Mouse (Mus musculus) limb, embryonic 15.5 days (tissue): ENCODE results near the gene Rap1a. TPM values are rescaled to one million over a fixed set of nuclear protein-coding genes. Genes with fewer than 3 reads are reported as not detected.

Experiments used
- ATAC-seq: fragments of 200-750 bp; cut with Nextera tagmentation; 2 replicates; pipeline ENCODE4 v1.8.0; 2017; ENCODE audit warnings: low read depth, moderate TSS enrichment; ENCODE audit not compliant: insufficient number of reproducible peaks, low FRiP score, low TSS enrichment
- H3K27ac ChIP-seq: fragments of 300-500 bp; sonication (generic); 2 replicates; pipeline ENCODE4 v1.5.1; 2015; ENCODE audit warnings: moderate library complexity, mild to moderate bottlenecking, inconsistent platforms
- H3K27me3 ChIP-seq: fragments of 300-500 bp; sonication (generic); 2 replicates; pipeline ENCODE4 v1.6.1; 2015; ENCODE audit warnings: inconsistent platforms
- H3K36me3 ChIP-seq: fragments of 300-500 bp; sonication (generic); 2 replicates; pipeline ENCODE4 v1.6.1; 2015; ENCODE audit warnings: inconsistent platforms
- H3K4me1 ChIP-seq: fragments of 300-500 bp; sonication (generic); 2 replicates; pipeline ENCODE4 v1.6.1; 2015; ENCODE audit warnings: inconsistent platforms
- H3K4me2 ChIP-seq: fragments of 300-500 bp; sonication (generic); 2 replicates; pipeline ENCODE4 v1.6.1; 2015; ENCODE audit warnings: mild to moderate bottlenecking, inconsistent platforms
- H3K4me3 ChIP-seq: fragments of 300-500 bp; sonication (generic); 2 replicates; pipeline ENCODE4 v1.5.1; 2015; ENCODE audit warnings: mild to moderate bottlenecking, inconsistent platforms
- H3K9ac ChIP-seq: fragments of 300-500 bp; sonication (generic); 2 replicates; pipeline ENCODE4 v1.6.1; 2015; ENCODE audit warnings: inconsistent platforms
- H3K9me3 ChIP-seq: fragments of 300-500 bp; sonication (generic); 2 replicates; pipeline ENCODE4 v1.6.1; 2016; ENCODE audit warnings: inconsistent platforms
- WGBS: fragments of 180-500 bp; shearing (Covaris S2); methylation state at CpG from one replicate; pipeline ENCODE4 v1.1.7; 2015; 5-methylcytosine and 5-hydroxymethylcytosine counted together
- polyA plus RNA-seq: library from polyadenylated mRNA; unstranded; fragments of >200 nt; fragmentation: Nextera tagmentation; extraction: Ambion mirVana; gene quantifications from 2 replicates; pipeline ENCODE4 v1.2.1, GENCODE M21; 2015

Gene Rap1a
- polyA plus RNA-seq, 1 experiment from 2014 or later = 106 TPM

DNA sequence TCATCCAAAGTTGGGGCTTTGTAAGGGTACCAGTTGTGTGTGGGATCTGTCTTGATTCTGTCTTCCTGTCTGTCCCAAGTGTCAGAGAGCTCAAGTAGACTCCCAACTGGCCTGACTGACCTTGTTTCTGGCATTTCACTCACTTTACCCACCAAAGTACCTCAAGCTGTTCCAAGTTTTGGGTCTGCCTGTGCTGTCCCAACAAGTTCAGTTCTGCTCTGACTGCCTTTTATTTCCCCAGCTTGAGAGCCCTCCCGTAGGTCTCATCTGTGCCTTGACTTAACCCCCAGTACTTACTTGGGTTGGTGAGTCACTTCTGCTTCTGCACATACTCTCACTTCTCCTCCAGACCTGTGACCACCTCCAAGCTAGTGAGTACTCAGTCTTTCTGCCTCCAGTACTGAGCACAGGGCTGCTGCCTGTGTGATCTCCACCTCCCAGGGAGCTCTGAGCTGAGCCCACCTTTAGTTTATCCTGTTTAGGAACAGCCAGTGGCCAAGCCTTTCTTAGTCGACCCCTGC, 79.4 kb downstream of the Rap1a start:
- Histone ChIP-seq H3K9me3 (no peaks in the 10 kb centered on the region), H3K4me2 (no peak overlapping the region), H3K4me1 (peaks cover 10% of the 10 kb centered on the region), H3K4me3 (no peak overlapping the region), H3K27ac (no peak overlapping the region), H3K27me3 (no peaks in the 10 kb centered on the region), H3K9ac (no peak overlapping the region), H3K36me3 (0 out of 2 replicates have a peak, but pooled peaks cover 5% of the 10 kb centered on the region)
- ATAC-seq = no peak
- WGBS = 75% methylated on average over 2 of the region's 2 CpGs

DNA sequence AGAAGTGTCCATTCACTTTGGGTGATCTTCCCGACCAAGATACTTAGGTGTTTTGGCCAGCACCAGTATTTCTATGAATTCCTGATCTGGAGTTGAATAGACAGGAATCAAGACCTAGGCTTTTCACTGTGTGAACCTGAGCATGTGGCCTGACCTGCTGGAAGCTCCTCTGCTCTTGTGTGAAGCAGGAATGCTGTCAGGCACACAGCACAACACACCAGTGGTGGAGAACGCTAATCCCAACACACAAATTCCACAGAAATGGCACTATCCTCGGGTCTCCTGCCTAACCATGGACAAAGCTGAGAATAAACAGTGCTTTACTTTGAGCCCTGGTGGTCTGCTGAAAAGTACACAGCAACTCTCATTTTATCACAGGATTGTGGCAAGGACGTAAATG, 80.6 kb downstream of the Rap1a start:
- H3K27me3 ChIP-seq = no peaks in the 10 kb centered on the region
- H3K4me2 ChIP-seq = no peak overlapping the region
- peaks cover 10% of the 10 kb centered on the region for H3K4me1 ChIP-seq
- H3K27ac ChIP-seq = no peak overlapping the region
- H3K4me3 ChIP-seq = no peak overlapping the region
- WGBS = 74% methylated on average over 4 of the region's 4 CpGs
- no peaks in the 10 kb centered on the region for H3K9me3 ChIP-seq
- H3K9ac ChIP-seq = no peak overlapping the region
- 0 out of 2 replicates have a peak, but pooled peaks cover 5% of the 10 kb centered on the region for H3K36me3 ChIP-seq
- no peak for ATAC-seq

DNA sequence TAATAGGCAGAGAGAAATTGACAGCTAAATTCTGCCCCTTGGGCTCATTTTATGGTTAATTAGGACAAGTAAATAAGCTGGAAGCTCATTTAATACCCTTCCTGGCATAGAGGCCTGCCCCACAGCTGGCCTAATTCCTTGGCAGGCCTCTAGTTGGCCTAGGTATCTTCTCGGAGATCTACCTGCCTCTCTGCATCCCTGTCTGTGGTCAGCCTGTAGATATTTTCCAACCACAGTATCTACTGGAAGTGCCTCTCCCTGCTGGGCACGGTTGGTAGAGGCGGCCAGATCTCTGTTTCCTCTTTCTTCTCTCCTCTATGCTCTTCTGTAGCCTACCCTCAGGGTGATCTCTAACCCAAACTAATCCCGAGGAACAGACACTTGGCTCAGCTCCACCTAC, 81.2 kb downstream of the Rap1a start:
- ATAC-seq = no peak
- WGBS = 62% methylated on average over 4 of the region's 4 CpGs
- Histone ChIP-seq H3K4me2 (no peak overlapping the region), H3K9ac (no peak overlapping the region), H3K4me3 (no peak overlapping the region), H3K36me3 (0 out of 2 replicates have a peak, but pooled peaks cover 5% of the 10 kb centered on the region), H3K9me3 (no peaks in the 10 kb centered on the region), H3K27ac (no peak overlapping the region), H3K27me3 (no peaks in the 10 kb centered on the region), H3K4me1 (peaks cover 10% of the 10 kb centered on the region)

DNA sequence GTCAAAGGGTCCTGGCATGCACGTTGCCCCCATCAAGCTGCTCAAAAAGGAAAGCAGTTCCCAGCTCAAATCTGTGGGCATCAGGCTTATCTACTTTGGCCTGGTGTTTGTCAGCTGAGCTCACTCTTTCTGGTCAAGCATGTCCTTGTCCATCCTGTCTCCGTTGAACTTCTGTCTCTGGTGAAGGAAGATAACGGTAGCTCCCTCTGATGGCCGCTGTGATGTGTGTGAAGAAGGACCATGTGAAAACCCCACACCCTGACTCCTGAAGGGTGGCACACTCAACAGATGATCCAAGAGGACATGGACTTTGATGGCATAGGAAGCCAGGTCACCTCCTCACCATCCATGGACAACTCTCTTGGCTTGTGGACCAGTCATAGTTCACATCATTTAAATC, 82.4 kb downstream of the Rap1a start:
- 51% methylated on average over 4 of the region's 4 CpGs for WGBS
- Histone ChIP-seq H3K4me2 (no peak overlapping the region), H3K9me3 (no peaks in the 10 kb centered on the region), H3K9ac (no peak overlapping the region), H3K4me3 (no peak overlapping the region), H3K36me3 (no peaks in the 10 kb centered on the region), H3K4me1 (peaks cover 18% of the 10 kb centered on the region), H3K27ac (no peak overlapping the region), H3K27me3 (no peaks in the 10 kb centered on the region)
- ATAC-seq = no peak

DNA sequence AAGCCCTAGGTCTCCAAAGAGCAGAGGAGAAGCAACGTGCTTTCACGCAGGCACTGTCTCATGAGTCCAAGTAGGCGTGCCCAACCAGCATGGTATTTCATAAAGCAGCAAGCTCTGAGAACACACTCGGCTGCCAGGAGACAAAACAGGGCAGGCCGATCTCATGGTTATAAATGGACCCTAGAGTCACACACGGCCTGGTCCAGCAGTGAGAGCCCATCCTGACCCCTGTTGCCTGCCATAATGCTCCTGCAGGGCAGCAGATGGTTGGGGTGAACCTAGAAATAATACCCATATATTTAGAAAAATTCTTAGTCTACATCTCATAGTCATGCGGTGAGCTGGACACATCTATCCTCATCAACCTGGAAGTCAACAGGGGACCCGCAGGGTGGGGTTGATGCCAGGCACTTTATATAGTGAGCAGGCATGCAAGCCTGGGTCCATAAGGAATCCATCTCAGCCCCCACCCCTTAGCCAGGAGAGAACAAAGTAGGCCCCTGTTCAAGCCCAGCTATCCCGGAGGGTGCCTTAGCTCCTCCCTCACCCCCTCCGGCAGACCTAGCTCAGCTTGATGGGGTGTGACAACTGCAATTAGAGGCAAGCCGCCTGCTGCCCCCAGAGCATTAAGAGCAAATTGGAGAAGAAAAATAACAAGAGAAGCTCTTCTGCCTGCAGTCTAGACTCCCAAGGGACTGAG, 83.1 kb downstream of the Rap1a start:
- H3K36me3 ChIP-seq = no peaks in the 10 kb centered on the region
- peaks cover 20% of the 10 kb centered on the region for H3K4me1 ChIP-seq
- no peak overlapping the region for H3K4me2 ChIP-seq
- ATAC-seq = no peak
- no peak overlapping the region for H3K27ac ChIP-seq
- no peak overlapping the region for H3K4me3 ChIP-seq
- H3K9ac ChIP-seq = no peak overlapping the region
- no peaks in the 10 kb centered on the region for H3K9me3 ChIP-seq
- H3K27me3 ChIP-seq = no peaks in the 10 kb centered on the region
- 47% methylated on average over 11 of the region's 11 CpGs for WGBS

DNA sequence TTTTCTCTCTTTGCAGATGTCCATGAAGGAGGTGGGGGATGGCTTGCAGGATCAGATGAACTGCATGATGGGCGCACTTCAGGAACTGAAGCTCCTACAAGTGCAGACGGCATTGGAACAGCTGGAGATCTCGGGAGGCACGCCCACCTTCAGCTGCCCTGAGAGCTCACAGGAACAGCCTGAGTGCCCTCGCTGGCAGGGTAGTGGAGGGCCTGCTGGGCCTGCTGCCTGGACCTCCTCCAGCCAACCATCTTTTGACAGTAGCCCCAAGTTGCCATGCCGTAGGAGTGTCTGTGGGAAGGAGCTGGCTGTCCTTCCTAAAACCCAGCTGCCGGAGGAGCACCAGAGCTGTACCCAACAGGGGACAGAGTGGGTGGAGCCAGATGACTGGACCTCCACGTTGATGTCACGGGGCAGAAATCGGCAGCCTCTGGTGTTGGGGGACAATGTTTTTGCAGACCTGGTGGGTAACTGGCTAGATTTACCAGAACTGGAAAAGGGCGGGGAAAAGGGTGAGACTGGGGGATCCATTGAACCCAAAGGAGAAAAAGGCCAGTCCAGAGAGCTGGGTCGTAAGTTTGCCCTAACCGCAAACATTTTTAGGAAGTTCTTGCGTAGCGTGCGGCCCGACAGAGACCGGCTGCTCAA, 84.7 kb downstream of the Rap1a start:
- Histone ChIP-seq H3K27me3 (no peaks in the 10 kb centered on the region), H3K9me3 (no peaks in the 10 kb centered on the region), H3K4me1 (peaks cover 25% of the 10 kb centered on the region), H3K4me2 (no peak overlapping the region), H3K36me3 (no peaks in the 10 kb centered on the region), H3K9ac (no peak overlapping the region), H3K27ac (no peak overlapping the region), H3K4me3 (no peak overlapping the region)
- 0 out of 2 replicates have a peak, but pooled peaks have one; percentile 8 for ATAC-seq
- WGBS = 64% methylated on average over 18 of the region's 18 CpGs

DNA sequence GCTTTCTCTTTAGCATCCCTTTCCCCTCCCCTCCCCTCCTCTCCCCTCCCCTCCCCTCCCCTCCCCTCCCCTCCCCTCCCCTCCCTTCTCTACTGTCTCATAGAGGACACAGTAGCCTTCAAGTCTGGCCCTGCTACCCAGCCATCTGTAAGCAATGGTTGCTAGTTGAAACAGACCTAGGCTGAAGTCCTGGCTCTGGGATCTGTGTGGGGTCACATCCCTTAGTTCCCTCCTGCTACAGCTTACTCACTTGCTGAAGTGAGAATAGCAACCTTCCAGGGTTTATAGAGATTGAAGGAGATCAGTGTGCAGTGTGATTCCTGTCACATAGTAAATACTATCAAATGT, 86.3 kb downstream of the Rap1a start:
- no peak overlapping the region for H3K27ac ChIP-seq
- no peak overlapping the region for H3K9ac ChIP-seq
- H3K4me2 ChIP-seq = no peak overlapping the region
- peaks cover 29% of the 10 kb centered on the region for H3K4me1 ChIP-seq
- ATAC-seq = no peak
- no peaks in the 10 kb centered on the region for H3K9me3 ChIP-seq
- H3K4me3 ChIP-seq = no peak overlapping the region
- H3K36me3 ChIP-seq = no peaks in the 10 kb centered on the region
- no peaks in the 10 kb centered on the region for H3K27me3 ChIP-seq

DNA sequence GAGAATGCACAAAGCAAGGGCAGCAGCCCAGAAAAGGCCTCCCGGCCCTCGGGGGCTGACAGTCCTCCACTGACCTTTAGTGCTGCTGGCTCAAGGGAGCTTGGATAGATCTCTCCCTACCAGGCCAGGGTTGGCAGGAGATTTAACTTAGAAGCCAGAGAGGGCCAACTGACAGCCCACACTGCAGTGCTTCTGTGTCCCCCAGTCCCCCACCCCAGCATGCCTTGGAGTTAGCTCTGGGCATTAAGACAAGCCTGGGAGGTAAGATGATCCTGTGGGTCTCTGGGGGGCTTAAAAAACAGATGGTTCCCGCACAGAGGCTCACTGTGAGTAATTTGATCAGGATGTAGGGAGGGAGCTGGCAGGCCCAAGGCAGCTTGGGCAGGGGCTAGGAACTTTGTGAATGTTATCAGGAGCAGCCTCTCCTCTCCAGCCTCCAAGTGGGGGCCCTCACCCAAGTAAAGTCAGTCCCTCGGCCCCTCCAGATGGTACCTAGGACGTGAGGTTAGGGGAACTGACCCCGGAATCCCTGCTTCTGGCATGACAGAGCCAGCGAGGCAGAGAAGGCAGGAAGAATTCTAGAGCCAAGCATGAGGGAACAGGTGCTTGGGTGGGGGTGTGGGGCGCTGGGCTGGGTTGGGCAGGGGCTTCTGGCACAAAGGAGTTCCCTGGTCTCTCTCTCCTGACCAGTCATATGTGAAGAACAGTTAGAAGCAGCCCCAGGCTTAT, 86.9 kb downstream of the Rap1a start:
- Histone ChIP-seq H3K4me3 (no peak overlapping the region), H3K36me3 (no peaks in the 10 kb centered on the region), H3K9me3 (no peaks in the 10 kb centered on the region), H3K27me3 (no peaks in the 10 kb centered on the region), H3K27ac (peak overlapping the region; percentile 65), H3K4me1 (peaks cover 29% of the 10 kb centered on the region), H3K9ac (no peak overlapping the region), H3K4me2 (no peak overlapping the region)
- 25% methylated on average over 8 of the region's 8 CpGs for WGBS
- peak; percentile 71 for ATAC-seq

DNA sequence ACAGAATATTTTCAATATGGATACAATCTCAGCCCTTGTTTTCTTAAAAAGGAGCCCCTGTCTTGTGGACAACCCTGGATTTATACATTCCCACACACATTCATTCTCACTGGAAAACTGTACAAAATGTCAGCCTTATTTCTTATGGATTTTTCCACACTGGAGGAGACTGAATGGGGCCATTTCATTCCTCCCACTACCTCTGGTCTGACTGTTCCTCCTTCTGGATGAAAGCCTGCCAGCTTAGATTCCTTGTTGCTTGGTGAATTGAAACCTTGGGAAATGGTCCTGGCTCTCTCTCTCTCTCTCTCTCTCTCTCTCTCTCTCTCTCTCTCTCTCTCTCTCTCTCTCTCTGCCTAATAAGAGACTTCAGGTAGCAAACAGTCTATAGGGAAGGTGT, 88.3 kb downstream of the Rap1a start:
- Histone ChIP-seq H3K27ac (no peak overlapping the region), H3K36me3 (no peaks in the 10 kb centered on the region), H3K4me3 (no peak overlapping the region), H3K9ac (no peak overlapping the region), H3K4me2 (no peak overlapping the region), H3K9me3 (no peaks in the 10 kb centered on the region), H3K4me1 (peaks cover 20% of the 10 kb centered on the region), H3K27me3 (no peaks in the 10 kb centered on the region)
- ATAC-seq = no peak

DNA sequence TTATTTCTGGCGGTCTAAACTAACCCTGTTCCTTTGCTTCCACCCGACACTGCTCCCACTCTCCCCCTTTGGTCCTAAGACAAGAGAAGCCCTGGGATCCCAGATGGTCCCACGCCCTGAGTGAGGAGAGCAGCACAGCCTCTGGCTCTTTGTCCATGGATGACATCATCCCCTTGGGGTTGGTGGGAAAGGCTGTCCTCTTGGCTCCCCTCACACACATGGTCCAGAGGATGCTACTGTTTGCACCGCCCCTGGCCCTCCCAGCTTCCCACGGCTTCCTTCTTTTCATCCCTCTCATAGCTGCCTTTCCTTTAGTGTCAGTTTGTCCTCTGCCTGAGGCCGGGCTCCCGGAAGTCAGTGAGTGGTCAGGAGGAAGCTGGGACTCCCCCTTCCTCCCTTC, 89.4 kb downstream of the Rap1a start:
- Histone ChIP-seq H3K9ac (no peak overlapping the region), H3K27me3 (0 out of 2 replicates have a peak, but pooled peaks cover 3% of the 10 kb centered on the region), H3K4me2 (no peak overlapping the region), H3K4me3 (no peak overlapping the region), H3K9me3 (no peaks in the 10 kb centered on the region), H3K36me3 (no peaks in the 10 kb centered on the region), H3K4me1 (peaks cover 21% of the 10 kb centered on the region), H3K27ac (no peak overlapping the region)
- no peak for ATAC-seq
- WGBS = 59% methylated on average over 7 of the region's 7 CpGs

DNA sequence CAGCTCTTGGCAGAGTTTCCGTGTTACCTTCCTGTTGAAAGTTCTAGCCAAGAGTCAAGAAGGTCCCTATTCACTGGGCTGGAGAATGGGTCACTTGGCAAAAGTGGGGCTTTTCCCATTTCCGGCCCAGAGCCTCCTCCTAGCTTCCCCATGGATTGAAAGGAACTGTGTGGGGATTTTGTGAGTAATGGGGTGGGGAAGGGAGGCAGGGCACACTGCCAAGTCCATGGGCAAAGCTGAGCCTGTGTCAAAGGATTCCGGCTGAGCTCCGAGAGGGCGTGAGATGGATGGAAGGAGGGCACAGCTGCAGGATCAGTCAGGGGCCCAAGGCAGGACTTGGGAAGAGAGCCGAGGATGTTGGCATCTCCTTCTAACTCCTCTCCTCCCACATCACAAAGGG, 90.9 kb downstream of the Rap1a start:
- ATAC-seq = peak; percentile 59; the same call in 1 of the 2 replicates

DNA sequence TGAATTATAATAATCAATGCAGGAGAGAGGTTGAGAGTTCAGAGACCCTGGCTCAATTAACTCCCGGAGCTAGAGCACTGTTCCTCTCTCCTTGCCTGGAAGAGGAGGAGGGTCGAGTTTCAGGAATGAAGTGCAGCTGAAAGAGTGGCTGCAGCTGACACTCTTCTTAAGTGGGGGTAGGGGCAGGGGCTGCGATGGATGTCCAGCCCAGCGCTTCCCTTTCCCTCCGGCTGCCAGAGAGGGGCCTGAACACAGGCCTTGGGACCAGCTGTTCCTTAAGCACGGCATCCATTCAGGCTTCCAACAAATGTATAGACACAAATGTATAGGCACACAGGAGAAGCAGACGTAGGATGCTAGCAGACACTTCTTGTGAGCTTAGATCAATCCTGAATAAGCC, 93.5 kb downstream of the Rap1a start:
- Histone ChIP-seq H3K27ac (no peak overlapping the region), H3K4me2 (no peak overlapping the region), H3K36me3 (no peaks in the 10 kb centered on the region), H3K4me1 (peaks cover 35% of the 10 kb centered on the region), H3K9me3 (no peaks in the 10 kb centered on the region), H3K9ac (no peak overlapping the region), H3K4me3 (no peak overlapping the region), H3K27me3 (peaks cover 21% of the 10 kb centered on the region)
- 18% methylated on average over 7 of the region's 7 CpGs for WGBS
- no peak for ATAC-seq

More for the DNA sequence above, 90.9 kb downstream of the Rap1a start:
- H3K36me3 ChIP-seq = no peaks in the 10 kb centered on the region
- peak overlapping the region; percentile 5; the same call in 1 of the 2 replicates for H3K4me2 ChIP-seq
- H3K4me1 ChIP-seq = peaks cover 31% of the 10 kb centered on the region
- 50% methylated on average over 6 of the region's 6 CpGs for WGBS
- H3K9ac ChIP-seq = no peak overlapping the region
- H3K27me3 ChIP-seq = peaks cover 14% of the 10 kb centered on the region
- peak overlapping the region; percentile 48; the same call in 1 of the 2 replicates for H3K27ac ChIP-seq
- H3K9me3 ChIP-seq = no peaks in the 10 kb centered on the region
- no peak overlapping the region for H3K4me3 ChIP-seq
